Mouse (Mus musculus) myocyte (in vitro differentiated cells): ENCODE data around the gene Olfr1136. TPM values are rescaled to one million over a fixed set of nuclear protein-coding genes. Genes with fewer than 3 reads are reported as not detected.

ENCODE experiments used
- H3K27me3 ChIP-seq: one replicate; pipeline ENCODE4 v1.6.1; 2011; ENCODE audit not compliant: control insufficient read depth, insufficient read depth, insufficient read length
- H3K36me3 ChIP-seq: one replicate; pipeline ENCODE4 v1.6.1; 2011; ENCODE audit not compliant: control insufficient read depth, insufficient read depth
- H3K4me2 ChIP-seq: one replicate; pipeline ENCODE4 v1.6.1; 2011; ENCODE audit warnings: low read depth, control low read depth
- H3K4me3 ChIP-seq: one replicate; pipeline ENCODE4 v1.5.1; 2011; ENCODE audit warnings: mild to moderate bottlenecking, control low read depth, moderate library complexity
- H3K79me2 ChIP-seq: one replicate; pipeline ENCODE4 v1.6.1; 2011; ENCODE audit not compliant: control insufficient read depth, insufficient read depth
- H3ac ChIP-seq: one replicate; pipeline ENCODE4 v1.6.1; 2011; ENCODE audit not compliant: control insufficient read depth, insufficient read length
- CEBPB ChIP-seq: IDR thresholded peaks from 2 replicates; pipeline ENCODE4 v1.6.1; 2011; ENCODE audit warnings: mild to moderate bottlenecking, moderate library complexity; ENCODE audit not compliant: poor library complexity, insufficient read depth, severe bottlenecking
- E2F4 ChIP-seq: IDR thresholded peaks from one replicate; pipeline ENCODE4 v1.6.1; 2011; ENCODE audit warnings: mild to moderate bottlenecking, control low read depth, moderate library complexity; ENCODE audit not compliant: insufficient read depth
- MAX ChIP-seq: IDR thresholded peaks from one replicate; pipeline ENCODE4 v1.6.1; 2011; ENCODE audit warnings: low read depth, mild to moderate bottlenecking, control low read depth
- MYOD1 ChIP-seq, 3 experiments: IDR thresholded peaks; one replicate each; pipeline ENCODE4 v1.6.1; 2011; ENCODE audit warnings: control low read depth in 2 of 3, low read depth in 2 of 3, mild to moderate bottlenecking in 2 of 3, moderate library complexity in 1 of 3; ENCODE audit not compliant: insufficient read length in 2 of 3, control insufficient read depth in 1 of 3
- MYOG ChIP-seq, 3 experiments: IDR thresholded peaks; one replicate each; pipeline ENCODE4 v1.6.1; 2011; ENCODE audit warnings: control low read depth in 2 of 3, low read depth in 2 of 3, mild to moderate bottlenecking in 2 of 3; ENCODE audit not compliant: insufficient read length in 2 of 3, control insufficient read depth in 1 of 3, insufficient read depth in 1 of 3
- POLR2A ChIP-seq: IDR thresholded peaks from one replicate; pipeline ENCODE4 v1.6.1; 2011; ENCODE audit warnings: low read depth, mild to moderate bottlenecking, control low read depth, moderate library complexity; ENCODE audit not compliant: insufficient read length
- POLR2AphosphoS2 ChIP-seq: IDR thresholded peaks from one replicate; pipeline ENCODE4 v1.6.1; 2011; ENCODE audit warnings: low read depth, control low read depth; ENCODE audit not compliant: insufficient read length
- REST ChIP-seq: IDR thresholded peaks from one replicate; pipeline ENCODE4 v1.6.1; 2011; ENCODE audit warnings: mild to moderate bottlenecking, control low read depth, moderate library complexity; ENCODE audit not compliant: insufficient read depth, insufficient read length
- SRF ChIP-seq: IDR thresholded peaks from one replicate; pipeline ENCODE4 v1.6.1; 2011; ENCODE audit warnings: low read depth; ENCODE audit not compliant: control insufficient read depth, insufficient read length
- TCF12 ChIP-seq: IDR thresholded peaks from one replicate; pipeline ENCODE4 v1.6.1; 2011; ENCODE audit warnings: mild to moderate bottlenecking, control low read depth; ENCODE audit not compliant: poor library complexity, insufficient read depth, severe bottlenecking
- TCF3 ChIP-seq: IDR thresholded peaks from one replicate; pipeline ENCODE4 v1.6.1; 2011; ENCODE audit warnings: low read depth, control low read depth; ENCODE audit not compliant: insufficient read length
- USF1 ChIP-seq: IDR thresholded peaks from one replicate; pipeline ENCODE4 v1.6.1; 2011; ENCODE audit warnings: low read depth, mild to moderate bottlenecking, control low read depth, moderate library complexity
- polyA plus RNA-seq: library from polyadenylated mRNA; unstranded; fragments of >200 nt; fragmentation: generic; extraction: Trizol; gene quantifications from one replicate; pipeline ENCODE4 v1.2.1, GENCODE M21; 2012; ENCODE audit warnings: missing spikeins

Olfr1136 gene
- not detected for polyA plus RNA-seq

GRCm38 (mm10) chr2:87693847-87694246 lies at the start of gene Olfr1136:
TSS of gene Olfr1136 (minus strand) at chr2:87693947.
- Histone ChIP-seq H3ac (no peak within 1 kb of the TSS), H3K36me3 (no peaks in the 10 kb centered on the region), H3K4me3 (no peak within 1 kb of the TSS), H3K79me2 (no peaks in the 10 kb centered on the region), H3K27me3 (no peaks in the 10 kb centered on the region), H3K4me2 (no peak within 1 kb of the TSS)
- TF ChIP-seq MAX, result no peak
- no peak for TF ChIP-seq E2F4
- TF ChIP-seq REST, result no peak
- TF ChIP-seq CEBPB, result no peak
- TF ChIP-seq POLR2A, result no peak
- no peak for TF ChIP-seq TCF3
- TF ChIP-seq TCF12, result no peak
- no peak for TF ChIP-seq MYOD1 (IDR thresholded peaks at IDR 0.05; ENCODE audit: control insufficient read depth in 1 of 3, insufficient read length in 2 of 3, low read depth in 2 of 3)
- no peak for TF ChIP-seq SRF
- TF ChIP-seq POLR2AphosphoS2, result no peak
- TF ChIP-seq USF1, result no peak
- TF ChIP-seq MYOG (IDR thresholded peaks at IDR 0.05; ENCODE audit: control insufficient read depth in 1 of 3, insufficient read depth in 1 of 3, insufficient read length in 2 of 3, low read depth in 2 of 3), result no peak

GRCm38 (mm10) chr2:87743452-87743851 lies 49.7 kb upstream of the Olfr1136 start, which contains the start of gene Olfr1140:
TSS of gene Olfr1140 (plus strand) at chr2:87743752.
- no peaks in the 10 kb centered on the region for H3K79me2 ChIP-seq
- TF ChIP-seq MAX (no peak), POLR2A (no peak), POLR2AphosphoS2 (no peak), REST (no peak), TCF3 (no peak), CEBPB (no peak), MYOG (IDR thresholded peaks at IDR 0.05; ENCODE audit: control insufficient read depth in 1 of 3, insufficient read depth in 1 of 3, insufficient read length in 2 of 3, low read depth in 2 of 3) (no peak), TCF12 (no peak), USF1 (no peak)
- no peak within 1 kb of the TSS for H3ac ChIP-seq
- no peaks in the 10 kb centered on the region for H3K27me3 ChIP-seq
- H3K36me3 ChIP-seq, result no peaks in the 10 kb centered on the region
- H3K4me3 ChIP-seq, result no peak within 1 kb of the TSS
- no peak within 1 kb of the TSS for H3K4me2 ChIP-seq

- Histone ChIP-seq H3K27me3 (no peaks in the 10 kb centered on the region), H3K4me2 (no peak within 1 kb of the TSS), H3K79me2 (no peaks in the 10 kb centered on the region), H3K36me3 (no peaks in the 10 kb centered on the region), H3ac (no peak within 1 kb of the TSS), H3K4me3 (no peak within 1 kb of the TSS)
- no peak for TF ChIP-seq MYOG (IDR thresholded peaks at IDR 0.05; ENCODE audit: control insufficient read depth in 1 of 3, insufficient read depth in 1 of 3, insufficient read length in 2 of 3, low read depth in 2 of 3)
These were observed 46.1 kb upstream of the Olfr1136 start, which contains the start of gene Olfr1138 for GRCm38 (mm10) chr2:87739878-87740277. TSS of gene Olfr1138 (minus strand) at chr2:87739978.

GRCm38 (mm10) chr2:87713079-87713478 lies 19.3 kb upstream of the Olfr1136 start, which contains the start of gene Olfr1137:
TSS of gene Olfr1137 (minus strand) at chr2:87713179.
- H3K36me3 ChIP-seq, result no peaks in the 10 kb centered on the region
- TF ChIP-seq USF1 (no peak), POLR2AphosphoS2 (no peak), MYOG (IDR thresholded peaks at IDR 0.05; ENCODE audit: control insufficient read depth in 1 of 3, insufficient read depth in 1 of 3, insufficient read length in 2 of 3, low read depth in 2 of 3) (no peak), TCF12 (no peak), POLR2A (no peak), SRF (no peak), REST (no peak), E2F4 (no peak), MYOD1 (IDR thresholded peaks at IDR 0.05; ENCODE audit: control insufficient read depth in 1 of 3, insufficient read length in 2 of 3, low read depth in 2 of 3) (no peak), MAX (no peak)
- no peaks in the 10 kb centered on the region for H3K27me3 ChIP-seq
- H3K79me2 ChIP-seq, result no peaks in the 10 kb centered on the region
- no peak within 1 kb of the TSS for H3K4me3 ChIP-seq
- no peak within 1 kb of the TSS for H3K4me2 ChIP-seq
- no peak within 1 kb of the TSS for H3ac ChIP-seq

GRCm38 (mm10) chr2:87673564-87673963 lies 20.2 kb downstream of the Olfr1136 start, which contains the start of gene Olfr1135:
TSS of gene Olfr1135 (minus strand) at chr2:87673664.
- H3K4me2 ChIP-seq, result no peak within 1 kb of the TSS
- no peak within 1 kb of the TSS for H3ac ChIP-seq
- H3K4me3 ChIP-seq, result no peak within 1 kb of the TSS
- H3K79me2 ChIP-seq, result no peaks in the 10 kb centered on the region
- TF ChIP-seq SRF, result no peak
- TF ChIP-seq TCF3, result no peak
- TF ChIP-seq MYOG (IDR thresholded peaks at IDR 0.05; ENCODE audit: control insufficient read depth in 1 of 3, insufficient read depth in 1 of 3, insufficient read length in 2 of 3, low read depth in 2 of 3), result no peak
- no peaks in the 10 kb centered on the region for H3K36me3 ChIP-seq
- no peaks in the 10 kb centered on the region for H3K27me3 ChIP-seq
